Mouse (Mus musculus) lung, postnatal 0 days (tissue): ENCODE results near the gene Vmn1r197.
"Not testable (repeated sequence)": the region's sequence is repeated elsewhere in the genome, so short reads cannot be mapped to it uniquely, and the experiment has no call there.

Source experiments
- CTCF ChIP-seq: IDR thresholded peaks from 2 replicates; pipeline ENCODE4 v1.5.1; 2016; ENCODE audit warnings: antibody characterized with exemption, mild to moderate bottlenecking
- EP300 ChIP-seq: IDR thresholded peaks from 2 replicates; pipeline ENCODE4 v1.6.1; 2016; ENCODE audit warnings: antibody characterized with exemption, mild to moderate bottlenecking, control low read depth

DNA sequence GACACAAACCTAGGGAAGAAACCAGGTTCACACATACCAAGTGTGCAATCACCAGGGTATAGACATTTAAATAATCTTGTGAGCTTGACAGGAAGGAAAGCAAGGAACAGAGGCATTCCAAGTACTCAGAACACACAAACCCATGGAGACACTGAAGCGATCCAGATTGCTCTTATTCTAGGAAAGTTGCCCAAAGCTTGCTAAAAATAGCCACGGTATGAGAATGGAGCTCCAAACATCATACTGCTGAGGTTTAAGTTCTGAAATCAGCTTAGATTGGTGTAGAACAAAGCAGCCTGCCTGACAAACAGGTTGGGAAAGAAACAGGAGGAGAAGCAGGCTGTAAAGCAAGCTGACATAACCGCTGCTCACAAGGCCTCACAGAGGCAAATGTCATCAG, 56.7 kb downstream of the Vmn1r197 start:
- TF ChIP-seq CTCF, EP300: not testable (repeated sequence)
